Mouse (Mus musculus) thymus, postnatal 25 days (tissue): ENCODE data around the gene Plcb4.
"Not testable (repeated sequence)": the region's sequence is repeated elsewhere in the genome, so short reads cannot be mapped to it uniquely, and the experiment has no call there.

ENCODE experiments used
- DNase-seq: peaks from one replicate; pipeline ENCODE4 v3.0.0; 2022

The Plcb4 gene

DNA sequence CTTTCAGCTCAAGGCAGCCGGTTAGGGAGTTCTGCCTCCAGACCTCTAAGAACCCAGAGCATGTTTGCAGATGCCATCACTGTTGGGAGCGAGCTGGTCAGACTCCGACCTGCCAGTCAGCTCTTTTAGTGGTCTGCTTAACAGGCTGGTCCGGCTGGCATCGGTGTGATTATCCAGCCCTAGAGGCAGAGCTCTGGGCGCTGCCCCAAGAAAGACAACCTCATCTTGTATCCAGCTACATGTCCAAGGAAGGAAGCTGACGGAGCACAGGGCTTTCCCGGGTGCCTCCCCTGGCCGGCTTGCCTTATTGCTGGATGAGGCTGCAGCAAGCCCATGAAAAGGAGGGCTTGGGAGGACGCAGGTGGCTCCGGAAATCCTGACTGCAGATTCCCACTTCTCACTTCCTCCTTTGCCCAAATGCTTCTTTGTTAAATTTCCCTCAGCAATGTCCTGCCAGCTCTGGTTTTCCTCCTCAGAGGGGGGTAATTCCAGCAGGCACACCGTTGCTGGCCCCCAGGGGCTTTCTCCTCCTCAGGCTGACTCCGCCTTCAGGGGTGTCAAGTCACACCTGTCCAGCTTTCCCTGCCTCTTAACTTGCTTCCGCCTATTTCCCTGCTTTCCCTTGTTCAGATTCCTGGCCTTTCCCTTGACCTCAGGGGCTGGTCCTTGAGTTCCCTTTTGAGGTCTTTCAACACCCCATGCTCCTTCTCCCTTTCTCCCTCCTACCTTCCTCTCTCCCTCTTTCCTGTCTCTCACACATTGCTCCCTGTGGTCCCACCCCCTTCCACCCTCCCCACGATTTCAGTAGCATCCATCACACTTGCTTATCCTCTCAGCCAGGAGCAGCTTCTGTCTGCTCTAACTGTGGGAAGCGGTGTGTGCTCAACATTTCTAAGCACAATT, 58.7 kb downstream of the Plcb4 start:
- no peak for DNase-seq

DNA sequence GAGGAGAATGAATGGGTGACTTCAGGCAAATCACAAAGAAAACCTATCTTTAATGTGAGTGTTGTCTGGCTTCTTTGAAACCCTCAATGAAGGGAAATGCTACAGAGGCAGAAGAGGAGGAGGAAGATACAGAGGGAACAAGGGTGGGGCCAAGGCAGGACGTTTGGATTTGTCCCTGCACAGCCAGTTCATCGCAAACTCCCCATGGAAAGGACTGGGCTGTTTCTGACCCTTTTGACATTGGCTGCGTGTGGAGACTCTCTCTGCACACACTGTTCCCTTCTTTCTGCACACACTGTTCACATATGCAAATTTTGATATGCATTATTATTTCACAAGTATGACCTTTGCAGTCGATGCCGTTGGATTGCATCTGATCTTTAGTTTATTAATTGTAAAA, 63.3 kb downstream of the Plcb4 start:
- no peak for DNase-seq

DNA sequence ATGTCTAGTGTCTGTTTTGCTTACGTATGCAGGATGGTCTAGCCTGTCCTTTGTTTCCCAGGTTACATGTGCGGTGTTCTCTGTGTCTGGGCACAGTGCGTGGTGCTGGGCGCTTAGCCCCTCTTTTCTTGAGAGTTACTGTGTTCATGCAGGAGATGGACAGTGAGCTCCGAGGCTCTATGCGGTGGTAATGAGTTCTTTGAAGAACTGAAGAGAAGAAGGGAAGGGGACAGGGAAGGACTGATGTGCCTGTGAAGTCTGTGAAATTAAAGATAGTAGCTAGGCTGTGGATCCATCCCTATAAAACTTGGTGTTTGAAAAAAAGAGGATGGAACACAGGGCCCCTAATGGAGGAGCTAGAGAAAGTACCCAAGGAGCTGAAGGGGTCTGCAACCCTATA, 64.6 kb downstream of the Plcb4 start:
- DNase-seq: no peak

DNA sequence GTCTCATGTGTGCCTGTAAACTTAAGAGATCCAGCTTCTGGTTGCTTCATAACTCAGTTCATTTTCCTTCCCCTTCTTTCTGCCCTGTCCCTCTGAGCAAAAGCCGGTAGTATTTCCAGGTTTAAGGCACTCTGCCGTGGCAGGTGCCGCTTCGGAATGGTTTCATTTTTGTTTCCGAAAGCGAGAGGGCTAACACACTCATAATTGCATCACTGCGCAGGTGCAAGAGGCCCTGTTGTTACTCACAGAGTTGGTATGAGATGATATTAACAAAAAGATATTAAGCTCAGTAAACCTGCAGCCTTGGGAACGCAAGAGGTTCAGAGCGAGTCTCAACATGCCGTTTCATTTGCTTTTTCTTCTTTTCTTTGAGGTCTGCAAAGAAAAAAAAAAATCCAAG, 65.7 kb downstream of the Plcb4 start:
- DNase-seq: no peak

DNA sequence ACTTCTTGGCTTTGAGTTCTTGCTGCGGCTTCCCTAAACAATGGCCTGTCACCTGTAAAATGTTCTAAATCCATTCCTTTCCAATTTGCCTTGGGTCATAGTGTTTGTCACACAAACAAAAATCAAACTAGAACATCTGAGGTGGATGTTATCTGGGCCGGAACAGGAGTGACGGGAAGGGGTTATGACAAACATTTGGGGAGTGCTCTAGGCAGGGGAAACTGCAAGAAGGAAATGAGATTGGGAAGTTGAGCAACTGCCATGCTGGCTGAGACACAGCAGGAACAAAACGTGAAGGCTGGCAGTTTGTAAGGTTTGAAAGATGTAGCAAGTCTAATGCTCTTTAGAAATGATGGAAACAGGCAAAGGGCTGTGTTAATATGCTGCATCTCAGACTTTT, 66.6 kb downstream of the Plcb4 start:
- DNase-seq: no peak

GRCm38 (mm10) chr2:135727088-135727487, 68.3 kb downstream of the Plcb4 start:
- no peak for DNase-seq

DNA sequence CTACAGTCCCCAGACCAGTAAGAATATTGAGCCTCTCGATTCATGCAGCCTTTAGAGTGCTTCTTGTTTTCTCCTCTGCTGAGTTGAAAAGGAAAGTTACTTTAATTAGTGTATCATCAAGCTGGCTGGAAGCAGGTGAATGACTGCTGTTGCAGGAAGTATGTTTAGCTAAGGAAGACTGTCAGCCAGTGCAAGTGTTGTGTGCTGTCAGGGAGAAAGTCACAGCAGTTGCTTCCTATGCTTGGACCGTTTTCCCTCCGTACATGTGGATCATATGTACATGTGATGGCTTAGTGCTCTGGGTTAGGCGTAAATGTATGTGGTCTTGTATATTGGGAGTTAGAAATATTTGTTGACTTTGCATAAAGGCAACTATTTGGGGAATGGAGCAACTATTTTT, 69.1 kb downstream of the Plcb4 start:
- no peak for DNase-seq

DNA sequence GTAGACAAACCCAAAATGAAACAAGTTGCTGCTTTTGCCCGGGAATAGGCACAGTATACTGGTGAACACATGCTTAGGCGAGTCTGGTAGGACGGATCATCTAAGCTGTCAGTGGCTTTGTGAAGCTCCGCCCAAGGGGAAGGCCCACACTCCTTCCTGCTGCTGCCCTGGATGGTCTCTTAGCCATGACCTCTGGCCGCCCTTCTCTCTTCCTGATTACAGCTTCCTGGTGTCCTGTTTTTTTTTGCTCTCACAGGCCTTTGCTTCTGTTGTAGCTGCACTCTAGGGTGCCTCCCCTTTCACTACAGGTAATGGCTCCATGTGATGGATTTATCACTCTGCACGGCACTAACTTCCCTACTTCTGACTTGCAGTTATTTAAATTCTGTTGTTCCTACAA, 72.8 kb downstream of the Plcb4 start:
- DNase-seq: no peak

- DNase-seq: no peak
Observed at GRCm38 (mm10) chr2:135732651-135733050, 73.8 kb downstream of the Plcb4 start.

DNA sequence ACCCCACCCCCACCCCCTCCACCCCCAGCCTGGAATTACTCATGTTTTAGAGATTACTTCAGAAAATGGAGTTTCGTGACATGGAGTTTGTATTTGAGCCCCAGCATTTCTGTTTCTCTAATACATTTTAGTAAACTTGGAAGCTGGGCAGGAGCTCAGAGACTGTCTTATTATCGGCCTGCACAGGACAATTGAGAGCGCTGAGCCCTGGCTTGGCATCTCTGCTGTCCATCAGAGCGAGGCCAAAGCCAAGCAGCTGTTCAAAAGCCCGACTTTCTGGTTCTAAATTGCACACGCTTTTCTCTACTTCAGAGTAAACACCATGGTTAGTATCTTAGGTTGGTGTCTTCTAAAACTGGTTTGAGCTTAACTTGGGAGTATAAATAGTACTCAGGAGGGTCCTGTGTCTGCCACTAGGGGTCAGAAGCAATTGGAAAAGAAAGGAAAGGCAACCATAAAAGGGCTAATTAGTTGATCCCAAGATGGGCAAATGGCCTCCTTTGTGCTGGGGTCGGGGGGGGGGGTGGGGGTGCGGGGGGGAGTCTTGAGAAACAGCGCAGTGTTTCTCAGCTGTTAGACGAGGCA, 75.2 kb downstream of the Plcb4 start:
- DNase-seq: no peak

DNA sequence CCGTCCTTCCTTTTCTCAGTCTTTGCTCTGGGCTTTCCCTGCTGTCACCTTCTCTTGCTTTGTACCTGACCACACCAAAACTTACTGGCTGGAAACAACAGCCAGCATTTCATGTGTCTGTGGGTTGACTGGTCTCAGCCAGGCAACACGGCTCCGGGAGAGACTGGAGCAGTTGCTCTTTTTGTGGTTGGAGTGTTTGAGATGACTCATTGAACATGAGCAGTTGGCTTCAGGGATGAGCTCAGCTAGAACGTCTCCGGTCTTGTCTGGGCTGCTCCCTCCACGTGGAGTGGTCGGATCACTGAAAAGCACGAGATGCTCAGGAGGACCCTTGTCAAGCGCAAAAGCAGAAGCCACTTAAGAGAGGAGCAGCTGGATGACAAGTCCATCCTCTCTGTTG, 78.7 kb downstream of the Plcb4 start:
- no peak for DNase-seq

GRCm38 (mm10) chr2:135738022-135738780, 79.4 kb downstream of the Plcb4 start:
- not testable (repeated sequence) for DNase-seq

GRCm38 (mm10) chr2:135738950-135739349, 80.1 kb downstream of the Plcb4 start:
- DNase-seq: no peak

DNA sequence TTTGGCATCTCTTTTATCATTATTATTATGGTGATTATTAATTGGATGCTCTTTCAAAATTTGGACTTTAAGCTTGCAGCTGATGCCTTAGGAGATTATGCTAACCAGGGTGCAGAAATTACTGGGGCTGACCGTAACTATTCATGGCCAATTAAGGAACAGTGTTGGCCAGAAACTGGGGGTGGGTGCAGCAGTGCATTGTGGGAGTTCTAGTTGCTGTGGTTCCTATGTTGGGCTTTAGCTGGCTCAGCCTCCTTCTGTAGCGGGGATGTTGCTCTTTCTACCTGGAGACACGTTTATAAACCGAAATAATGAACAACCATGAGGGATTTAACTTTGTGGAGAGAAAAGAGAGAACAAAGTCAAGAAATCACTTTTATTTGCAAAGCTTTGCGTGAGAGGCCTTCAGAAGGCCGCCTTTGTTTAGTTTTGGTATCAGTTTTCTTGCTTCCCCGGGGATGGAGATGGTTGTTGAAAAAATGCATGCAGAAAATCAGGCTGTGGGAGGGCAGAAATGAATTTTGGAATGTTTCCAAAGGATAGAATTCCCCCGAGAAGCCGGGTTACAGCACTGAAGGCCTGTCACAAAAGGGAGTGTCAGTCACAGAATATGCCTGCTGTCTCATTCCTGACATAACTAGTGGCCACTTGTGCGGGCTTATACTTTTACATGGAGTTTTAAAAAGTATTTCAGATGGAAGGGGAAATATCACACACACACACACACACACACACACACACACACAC, 84.3 kb downstream of the Plcb4 start:
- DNase-seq: no peak

DNA sequence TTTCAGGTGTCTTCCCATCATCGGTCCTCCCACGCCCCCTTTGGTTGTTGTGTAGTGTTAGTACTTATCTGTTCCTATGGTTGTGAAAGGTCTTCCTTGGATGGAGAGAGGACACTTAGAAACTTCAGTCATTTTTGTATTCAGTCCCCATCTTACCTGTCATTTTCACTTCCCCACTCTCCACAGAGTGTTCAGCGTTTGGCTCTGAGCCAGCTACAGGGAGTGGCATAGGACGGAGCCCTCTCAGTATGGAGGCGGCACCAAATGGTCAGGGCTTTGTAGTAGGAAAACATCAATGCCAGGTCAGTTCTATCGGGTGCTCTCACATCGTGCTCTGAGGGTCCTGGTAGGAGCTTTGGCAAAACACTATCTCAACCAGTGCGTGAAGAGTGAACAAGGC, 85.9 kb downstream of the Plcb4 start:
- no peak for DNase-seq

GRCm38 (mm10) chr2:135745126-135745525, 86.3 kb downstream of the Plcb4 start:
- DNase-seq: no peak

- no peak for DNase-seq
Observed at GRCm38 (mm10) chr2:135748441-135748840, 89.6 kb downstream of the Plcb4 start.

GRCm38 (mm10) chr2:135749606-135750005, 90.8 kb downstream of the Plcb4 start:
- DNase-seq: no peak

DNA sequence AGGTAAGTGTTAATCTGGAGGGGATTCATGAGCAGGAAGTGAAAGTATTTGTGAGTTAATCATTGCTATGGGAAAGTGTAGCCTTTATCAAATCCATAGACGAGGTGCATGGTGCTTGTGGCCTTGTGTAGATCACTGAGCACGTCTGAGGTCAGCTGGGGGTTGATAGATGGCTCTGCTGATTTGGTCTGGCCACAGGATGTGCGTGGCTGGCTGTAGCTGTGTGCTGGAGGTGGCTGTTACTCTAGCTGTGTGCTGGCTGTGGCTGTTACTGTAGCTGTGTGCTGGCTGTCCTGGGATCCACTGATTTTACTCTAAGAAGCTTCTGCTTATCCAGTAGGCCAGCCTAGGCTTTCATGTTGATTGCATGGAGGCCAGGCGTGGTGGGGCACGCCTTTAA, 91.9 kb downstream of the Plcb4 start:
- DNase-seq: no peak

DNA sequence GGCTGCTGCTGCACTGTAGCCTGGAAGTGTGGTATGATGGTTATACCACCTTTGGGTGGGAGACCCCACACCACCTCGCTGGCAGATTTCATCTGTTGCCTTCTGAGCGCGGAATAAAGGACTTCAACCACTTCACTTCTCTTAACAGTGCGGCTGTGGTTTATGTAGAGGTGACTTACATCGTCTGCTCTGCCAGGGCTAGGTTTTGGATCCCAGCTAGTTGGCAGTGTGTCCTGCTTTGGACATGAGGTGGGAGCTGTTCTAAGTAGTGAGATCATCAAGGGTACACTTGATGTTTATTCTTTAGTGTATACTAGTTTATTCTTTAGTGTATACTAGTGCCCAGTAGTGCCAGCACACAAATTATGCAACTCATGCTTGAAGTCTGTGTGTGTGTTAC, 97.0 kb downstream of the Plcb4 start:
- DNase-seq: no peak

- no peak for DNase-seq
Observed at GRCm38 (mm10) chr2:135757478-135757877, 98.7 kb downstream of the Plcb4 start.

GRCm38 (mm10) chr2:135759499-135760095, 100.8 kb downstream of the Plcb4 start:
- DNase-seq: no peak
